Mouse (Mus musculus) CD4-positive, CD25-positive, alpha-beta regulatory T cell, adult 4 months (primary cell): Measurements from ENCODE around the gene Itpkb. TPM values are rescaled to one million over a fixed set of nuclear protein-coding genes. Genes with fewer than 3 reads are reported as not detected.
"Not testable (repeated sequence)": the region's sequence is repeated elsewhere in the genome, so short reads cannot be mapped to it uniquely, and the experiment has no call there.

Source experiments
- ATAC-seq: one replicate; pipeline ENCODE4 v1.8.0; 2017
- polyA plus RNA-seq, 2 experiments: library from polyadenylated mRNA; unstranded; fragments of 100-300 nt; shearing (Covaris generic); gene quantifications; one replicate each; pipeline ENCODE4 v1.2.1; 2017

Gene Itpkb
- polyA plus RNA-seq, 2 experiments from 2014 or later, result 54.6 to 56.7 TPM

DNA sequence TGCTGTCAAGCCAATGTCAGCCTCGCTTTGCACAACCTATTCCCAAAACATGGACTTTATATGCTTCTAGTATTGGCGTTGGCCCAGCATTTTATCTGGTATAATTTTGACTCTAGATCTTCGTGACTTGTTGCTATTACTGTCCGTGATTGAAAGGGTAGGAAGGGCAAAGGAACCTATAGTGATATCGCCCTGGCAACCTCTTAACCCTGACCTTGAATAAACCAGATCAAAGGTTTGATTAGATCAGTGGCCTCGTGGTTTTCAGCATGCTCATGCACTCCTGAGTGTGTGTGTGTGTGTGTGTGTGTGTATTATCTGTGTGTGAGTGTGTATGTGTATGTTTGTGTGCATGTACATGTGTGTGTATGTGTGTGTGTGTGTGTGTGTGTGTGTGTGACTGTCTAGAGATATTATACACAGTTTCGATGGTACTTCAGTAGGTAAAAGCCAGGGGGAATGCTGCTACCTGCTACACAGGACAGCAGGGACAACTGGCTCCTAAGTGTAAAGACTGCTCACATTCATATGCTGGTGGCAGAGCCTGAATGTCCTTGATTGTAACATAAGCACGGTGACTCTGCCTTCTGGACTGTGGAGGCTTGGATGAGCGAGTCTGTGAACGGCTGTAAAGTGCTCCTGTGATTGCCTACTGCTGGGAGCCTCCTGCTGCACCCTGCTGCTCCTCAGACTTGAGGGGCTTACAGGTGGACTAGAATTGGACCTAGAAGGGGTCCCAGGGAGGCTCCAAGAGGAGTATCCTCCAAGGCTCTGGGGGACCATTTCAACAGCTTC, 40.8 kb downstream of the Itpkb start:
- peak; percentile 46 for ATAC-seq

GRCm38 (mm10) chr1:180372258-180372657, 42.0 kb downstream of the Itpkb start:
- ATAC-seq, result not testable (repeated sequence)

DNA sequence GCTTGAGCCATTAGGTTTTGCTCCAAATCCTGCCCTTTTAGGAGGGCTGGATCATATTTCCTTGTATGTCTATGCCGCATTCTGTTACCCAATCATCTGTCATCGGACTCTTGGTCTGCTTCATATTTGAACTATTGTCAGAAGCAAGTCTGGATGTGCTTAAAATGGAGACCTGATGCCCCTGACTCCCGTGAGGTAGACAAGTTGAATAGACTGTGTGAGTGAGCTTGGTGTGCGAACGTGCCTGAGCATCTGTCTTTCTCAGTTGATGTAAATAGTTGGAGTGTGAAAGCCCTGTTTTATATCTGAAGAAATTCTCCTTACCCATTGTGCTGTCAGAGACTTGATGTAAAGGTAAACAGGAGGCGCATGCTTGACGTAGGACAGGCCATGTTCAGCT, 46.3 kb downstream of the Itpkb start:
- ATAC-seq, result no peak

GRCm38 (mm10) chr1:180379559-180379958, 49.3 kb downstream of the Itpkb start:
- no peak for ATAC-seq

GRCm38 (mm10) chr1:180382358-180382757, 52.1 kb downstream of the Itpkb start:
- no peak for ATAC-seq

DNA sequence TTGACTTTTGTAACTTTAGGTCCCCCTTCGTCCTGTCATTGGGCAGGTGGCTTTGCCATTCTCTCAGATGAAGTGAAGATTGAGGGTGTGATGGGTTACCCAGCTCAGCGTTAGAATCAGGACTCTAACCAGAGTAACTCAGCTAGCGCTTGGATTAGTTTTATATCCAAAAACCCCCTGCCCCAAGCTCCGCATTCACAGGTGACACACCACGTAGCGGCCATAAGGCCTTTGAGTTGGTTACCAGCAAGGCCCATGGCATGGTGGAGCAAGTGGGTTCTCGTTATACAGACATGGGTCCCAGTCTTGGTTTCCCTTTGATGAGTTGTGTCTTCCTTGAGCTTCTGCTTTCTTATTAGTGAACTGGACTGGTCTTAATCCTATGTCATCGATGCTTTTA, 53.6 kb downstream of the Itpkb start:
- no peak for ATAC-seq

DNA sequence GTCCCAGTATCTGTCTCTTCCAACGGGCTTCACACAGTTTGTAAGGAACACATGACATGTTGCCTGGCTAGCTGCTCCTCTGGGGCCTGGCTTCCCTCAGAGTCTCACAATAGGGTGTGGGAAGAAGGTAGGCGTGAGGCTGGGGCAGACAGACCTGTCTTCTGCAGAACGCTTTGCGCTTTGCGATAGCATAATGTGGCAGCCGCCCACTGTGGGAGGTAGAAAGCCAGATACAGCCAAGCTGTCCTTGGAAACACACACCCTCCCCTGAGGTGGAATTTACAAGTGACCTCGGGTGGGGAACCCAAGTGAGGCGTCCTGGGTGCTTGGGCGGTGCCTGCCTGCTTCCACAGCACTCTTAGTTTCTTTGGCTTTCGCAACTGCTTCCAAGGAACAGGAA, 54.2 kb downstream of the Itpkb start:
- ATAC-seq, result no peak

DNA sequence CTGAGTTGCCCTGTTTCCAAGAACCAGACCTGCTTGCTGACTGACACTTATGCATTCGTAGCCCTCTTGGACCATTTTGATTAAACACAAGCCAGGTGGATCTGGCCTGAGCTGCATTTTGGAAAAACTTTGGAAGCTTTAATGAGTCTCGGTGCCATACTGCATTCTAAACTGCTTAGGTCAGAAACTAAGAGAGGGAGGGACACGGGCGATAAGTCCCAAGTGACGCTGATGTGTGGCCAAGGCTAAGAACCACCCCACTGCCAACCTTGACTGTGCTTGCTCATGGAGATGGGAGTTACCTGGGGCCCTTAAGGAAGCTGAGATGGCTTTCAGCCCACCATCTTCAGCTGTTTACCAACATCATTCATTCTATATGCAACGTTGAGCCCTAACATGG, 55.0 kb downstream of the Itpkb start:
- no peak for ATAC-seq

DNA sequence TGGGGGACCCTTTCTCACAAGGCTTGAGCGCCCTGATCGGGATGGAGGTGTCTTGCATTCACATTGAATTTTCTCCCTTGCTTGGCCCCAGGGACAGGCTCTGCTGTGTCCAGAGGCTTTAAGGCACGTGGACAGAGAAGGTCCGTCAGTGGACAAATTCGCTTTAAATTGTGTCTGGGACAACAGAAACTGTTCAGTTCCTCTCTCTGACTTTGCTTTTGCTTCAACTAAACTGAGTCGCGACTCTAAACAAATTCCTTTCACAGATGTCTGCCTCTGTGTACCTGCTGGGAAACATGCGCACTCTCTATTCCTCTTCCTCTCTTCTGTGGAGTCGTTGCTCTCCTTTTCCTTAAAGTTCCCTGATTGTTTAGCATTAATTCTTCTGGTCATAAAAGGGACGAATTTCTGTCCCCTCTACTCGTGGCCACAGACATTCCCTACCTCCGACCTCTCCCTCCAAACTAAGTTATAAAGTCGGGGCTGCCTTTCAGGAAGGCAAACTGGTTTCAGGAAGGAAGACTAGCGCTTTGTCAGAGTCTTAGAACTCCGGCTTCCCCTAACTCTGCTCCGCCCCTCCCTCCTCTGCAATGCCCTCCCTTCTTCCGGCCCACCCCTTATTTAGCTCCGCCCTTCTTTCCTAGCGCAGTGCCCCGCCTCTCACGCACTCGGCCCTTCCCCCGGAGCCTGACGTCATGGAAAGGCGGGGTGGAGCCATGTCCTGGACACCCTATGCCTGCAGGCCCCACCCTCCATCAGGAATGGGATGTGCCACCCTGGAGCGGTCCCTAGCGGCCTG, 56.9 kb downstream of the Itpkb start:
- peak; percentile 66 for ATAC-seq

- ATAC-seq, result no peak
Observed at GRCm38 (mm10) chr1:180387750-180388480, 57.6 kb downstream of the Itpkb start.

DNA sequence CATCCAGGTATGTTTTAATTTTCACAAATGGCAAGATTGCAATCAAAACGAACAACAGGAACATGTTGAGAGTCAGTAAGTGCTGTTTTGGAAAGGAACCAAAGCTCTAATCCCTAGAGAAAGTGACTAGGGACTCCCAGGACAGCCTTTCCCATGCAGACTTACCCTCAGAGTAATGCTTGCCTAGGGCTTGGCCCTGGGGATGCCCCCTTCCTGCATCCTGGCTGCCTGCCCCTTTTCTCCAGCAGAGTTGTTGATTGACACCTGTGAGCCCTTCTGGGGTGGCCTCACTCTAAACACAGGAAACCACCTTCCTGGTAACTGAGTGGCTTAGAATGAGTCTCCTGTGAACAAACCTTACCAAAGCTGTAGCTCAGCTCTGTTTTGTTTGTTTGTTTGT, 58.2 kb downstream of the Itpkb start:
- peak; percentile 51 for ATAC-seq

DNA sequence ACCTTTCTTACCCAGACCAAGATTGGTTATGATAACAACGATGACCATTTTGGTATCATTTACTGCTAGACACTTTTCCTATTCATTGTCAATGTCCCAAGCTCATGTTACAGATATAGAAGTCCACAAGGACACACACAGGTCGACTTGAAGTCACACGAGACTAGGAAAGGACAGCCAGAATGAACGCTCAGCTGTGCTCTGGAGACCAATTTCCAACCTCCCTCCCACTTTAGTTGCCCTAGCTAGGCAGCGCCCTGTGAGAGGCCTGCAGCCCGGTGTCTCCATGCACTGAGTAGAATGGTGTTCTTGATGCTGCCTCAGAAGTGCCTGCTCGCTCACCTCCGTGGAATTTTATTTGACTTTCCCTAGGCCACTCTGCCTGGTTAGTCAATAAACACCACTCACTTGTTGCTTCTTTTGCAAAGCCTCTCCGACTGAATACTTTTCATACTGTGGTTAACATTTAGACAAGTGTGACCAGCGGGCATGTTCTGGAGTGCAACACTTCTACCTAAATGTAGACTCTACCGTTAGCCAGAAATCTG, 59.0 kb downstream of the Itpkb start:
- ATAC-seq, result not testable (repeated sequence)

DNA sequence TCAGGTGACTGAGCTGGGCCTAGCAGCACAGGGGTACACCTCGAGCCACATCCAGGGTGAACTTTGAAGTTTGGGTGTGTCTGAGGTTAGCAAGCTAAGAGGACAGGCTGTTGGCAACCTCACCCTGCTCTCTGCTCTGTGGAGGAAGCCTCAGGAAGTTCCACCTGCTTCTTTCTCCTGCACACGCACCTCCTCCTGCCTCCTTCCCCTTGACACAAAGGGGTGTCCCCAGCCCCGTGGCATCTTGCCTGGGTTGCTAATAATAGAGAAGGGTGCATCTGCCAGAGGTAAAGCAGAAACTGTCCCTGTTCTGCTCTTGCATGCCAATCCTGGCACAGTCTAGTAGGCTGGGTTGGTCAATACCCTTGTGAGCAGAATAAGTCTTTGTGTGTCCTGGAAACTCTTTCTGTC, 60.0 kb downstream of the Itpkb start:
- ATAC-seq, result peak; percentile 56

GRCm38 (mm10) chr1:180390746-180391574, 60.7 kb downstream of the Itpkb start:
- ATAC-seq, result no peak

DNA sequence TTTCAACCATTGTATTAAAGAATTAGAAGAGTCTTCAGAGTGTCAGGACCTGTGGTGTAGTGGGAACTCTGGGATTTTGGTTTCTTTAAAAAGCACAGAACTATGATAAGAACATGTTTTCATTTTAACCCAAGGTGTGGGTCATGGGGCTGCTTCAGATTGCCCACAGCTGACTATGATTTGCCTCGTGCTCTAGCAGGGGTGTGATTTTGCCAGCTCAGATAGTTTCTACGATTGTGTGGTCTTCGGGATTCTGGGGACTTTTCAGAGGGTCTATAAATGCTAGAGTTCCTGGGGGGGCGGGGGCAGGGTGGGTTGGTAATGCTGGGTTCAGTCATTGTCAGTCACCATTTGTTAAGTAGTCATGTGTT, 61.3 kb downstream of the Itpkb start:
- no peak for ATAC-seq

- no peak for ATAC-seq
Observed at GRCm38 (mm10) chr1:180392137-180392798, 62.0 kb downstream of the Itpkb start.

DNA sequence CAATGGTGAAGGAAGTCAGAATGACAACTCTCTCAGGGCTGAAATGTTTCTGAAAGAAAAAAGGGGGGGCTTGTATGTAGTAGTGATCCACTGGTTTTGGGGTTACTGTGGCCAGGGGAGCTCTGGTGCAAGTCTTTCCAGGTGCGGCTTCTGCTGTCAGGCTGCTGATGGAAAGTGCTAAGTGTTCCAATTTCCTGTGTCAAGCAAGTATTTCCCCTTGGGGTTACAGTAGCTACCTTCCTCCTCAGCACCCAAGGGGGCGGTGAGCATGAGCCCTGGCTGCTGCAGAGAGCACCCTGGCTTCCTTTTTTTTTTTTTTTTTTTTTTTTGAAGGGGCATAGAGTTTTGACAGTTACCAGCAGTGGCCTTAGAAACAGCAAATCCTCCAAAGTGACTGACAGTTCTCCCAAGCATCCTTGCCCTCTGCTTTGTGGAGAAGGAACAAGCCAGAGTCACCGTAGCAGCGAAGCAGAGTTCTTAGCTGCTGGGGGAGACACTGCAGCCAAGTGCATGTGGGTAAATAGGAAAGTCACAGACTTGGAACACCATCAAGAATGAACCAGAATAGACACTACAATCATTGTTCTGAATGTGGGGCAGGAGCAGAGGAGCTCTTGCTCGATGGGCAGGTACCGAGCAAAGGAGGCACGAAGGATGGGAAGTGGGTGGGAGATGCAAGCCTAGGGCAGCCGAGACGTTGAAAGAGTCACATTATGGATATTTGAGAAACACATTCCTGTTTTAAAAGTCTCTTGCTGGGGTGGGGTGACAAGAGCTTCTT, 62.9 kb downstream of the Itpkb start:
- ATAC-seq, result peak; percentile 28

DNA sequence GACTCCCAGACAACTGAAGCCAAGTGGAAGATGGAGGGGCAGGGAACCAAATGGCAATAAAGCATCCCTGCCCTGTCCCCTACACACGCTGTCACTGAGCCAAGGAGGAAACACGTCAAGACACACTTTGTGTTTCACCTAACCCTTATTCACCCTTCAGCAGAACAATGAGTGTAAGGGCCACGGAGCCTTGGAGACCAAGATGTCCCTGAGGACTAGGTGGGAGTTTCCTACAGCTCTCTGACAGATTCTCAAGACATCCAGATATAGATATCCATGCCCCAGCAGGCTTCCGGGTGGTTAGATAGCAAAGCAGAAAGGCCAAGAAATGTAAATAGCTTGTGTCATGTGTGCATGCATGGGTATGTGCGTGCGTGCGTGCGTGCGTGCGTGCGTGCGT, 63.6 kb downstream of the Itpkb start:
- no peak for ATAC-seq

- ATAC-seq, result peak; percentile 24
Observed at GRCm38 (mm10) chr1:180397734-180398133, 67.4 kb downstream of the Itpkb start.

DNA sequence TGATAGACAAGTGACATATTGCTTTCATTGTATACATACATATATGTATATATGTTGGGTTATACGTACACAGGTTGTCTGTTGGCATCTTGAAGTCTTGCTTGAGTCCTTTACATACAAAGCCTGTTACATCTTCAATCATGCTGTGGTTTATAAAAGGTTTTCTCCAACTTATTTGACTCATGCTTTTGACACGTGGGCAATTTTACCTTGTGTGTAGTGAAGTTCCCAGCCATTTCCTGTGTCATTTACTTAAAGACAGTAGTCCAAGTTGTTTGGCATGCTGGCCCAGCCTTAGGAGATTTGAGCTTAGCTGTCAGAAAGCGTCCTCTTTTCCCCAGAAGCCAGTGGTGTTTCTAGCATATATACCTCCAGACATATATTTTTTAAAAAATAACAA, 68.2 kb downstream of the Itpkb start:
- ATAC-seq, result peak; percentile 19
